Mouse (Mus musculus): ENCODE measurements around the gene Rpgrip1l. TPM values are rescaled to one million over a fixed set of nuclear protein-coding genes. Genes with fewer than 3 reads are reported as not detected.

The Rpgrip1l gene
- total RNA-seq (2014; fragmentation: Nextera tagmentation) (5.6 and 13.9 TPM in 2 replicates), total RNA-seq (2017) (6.6 and 10.7 TPM in 2 replicates), polyA plus RNA-seq (2012) (0.19 and 0.26 TPM in 2 replicates)

DNA sequence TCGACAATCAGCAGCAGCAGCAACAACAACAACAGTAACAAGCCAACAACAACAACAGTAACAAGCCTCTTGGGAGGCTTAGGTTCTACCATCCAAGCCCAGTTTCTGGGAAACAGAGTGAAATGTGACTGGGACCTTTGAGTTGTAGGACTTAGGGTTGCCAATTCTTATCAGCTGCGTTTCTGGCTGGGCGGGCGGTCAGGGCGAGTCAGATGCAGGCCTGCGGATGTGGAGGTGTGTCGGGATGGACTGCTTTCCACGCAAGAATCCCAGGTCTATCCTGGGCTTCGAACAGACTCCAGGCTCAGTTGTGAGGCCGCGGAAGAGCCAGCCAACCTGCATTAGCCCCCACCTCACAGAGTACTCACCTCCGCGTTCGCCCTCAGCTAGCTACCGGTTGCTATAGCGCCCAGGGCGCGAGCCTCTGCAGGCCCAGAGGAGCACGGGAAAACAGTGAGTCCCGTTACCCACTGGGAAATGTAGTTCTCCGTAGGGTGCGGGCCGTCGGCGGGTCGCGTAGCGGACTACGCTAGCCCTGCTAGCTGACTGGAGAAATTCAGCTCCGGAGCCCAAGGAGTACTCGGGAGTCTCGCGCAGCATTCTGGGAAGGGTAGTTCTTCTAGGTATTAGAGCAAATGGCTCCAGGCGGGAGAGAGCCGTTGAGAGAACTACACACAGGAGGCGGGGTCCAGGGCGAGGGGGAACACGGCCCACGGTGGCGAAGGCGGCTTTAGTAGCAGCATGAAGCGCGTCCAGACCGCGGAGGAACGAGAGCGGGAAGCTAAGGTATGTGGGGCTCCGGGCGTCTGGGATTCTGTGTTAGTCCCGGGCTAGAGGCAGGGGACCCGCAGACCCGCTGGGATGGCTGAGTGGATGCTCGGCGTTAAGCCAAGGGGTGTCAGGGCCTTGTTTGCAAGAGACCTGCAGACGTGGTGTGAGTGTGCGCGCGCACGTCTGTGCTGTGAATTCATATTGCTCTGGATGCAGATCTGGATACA lies at the start of gene Rpgrip1l, which contains the start of gene Fto:
Rpgrip1l (minus strand) TSS at position 428 of the 998 bp plus-strand sequence.
Fto (plus strand) TSS at position 691 of the 998 bp plus-strand sequence.
- H3K4me3 ChIP-seq (ENCODE audit: low read depth, low read length) = peak within 1 kb of the TSS; percentile 82
- DNase-seq (ENCODE audit: low spot score) (peak; percentile 71), ATAC-seq (ENCODE audit: extremely low read depth, insufficient number of reproducible peaks, low FRiP score, poor library complexity, severe bottlenecking) (peak; percentile 95)
- no peaks in the 10 kb centered on the region for H3K9me3 ChIP-seq (replicated peaks)
- H3K27me3 ChIP-seq (ENCODE audit: insufficient read depth, low read length) = no peaks in the 10 kb centered on the region
- TF ChIP-seq GATA2 (IDR thresholded peaks at IDR 0.05; ENCODE audit: borderline replicate concordance, low read depth, low read length) (no peak), CTCF (IDR thresholded peaks at IDR 0.05; ENCODE audit: low read depth, low read length) (peak; percentile 27; the same call in 1 of the 2 replicates)
- peaks cover 21% of the 10 kb centered on the region for H3K36me3 ChIP-seq (replicated peaks)
- H3K4me1 ChIP-seq (ENCODE audit: insufficient read depth, low read depth, low read length) = peaks cover 29% of the 10 kb centered on the region

DNA sequence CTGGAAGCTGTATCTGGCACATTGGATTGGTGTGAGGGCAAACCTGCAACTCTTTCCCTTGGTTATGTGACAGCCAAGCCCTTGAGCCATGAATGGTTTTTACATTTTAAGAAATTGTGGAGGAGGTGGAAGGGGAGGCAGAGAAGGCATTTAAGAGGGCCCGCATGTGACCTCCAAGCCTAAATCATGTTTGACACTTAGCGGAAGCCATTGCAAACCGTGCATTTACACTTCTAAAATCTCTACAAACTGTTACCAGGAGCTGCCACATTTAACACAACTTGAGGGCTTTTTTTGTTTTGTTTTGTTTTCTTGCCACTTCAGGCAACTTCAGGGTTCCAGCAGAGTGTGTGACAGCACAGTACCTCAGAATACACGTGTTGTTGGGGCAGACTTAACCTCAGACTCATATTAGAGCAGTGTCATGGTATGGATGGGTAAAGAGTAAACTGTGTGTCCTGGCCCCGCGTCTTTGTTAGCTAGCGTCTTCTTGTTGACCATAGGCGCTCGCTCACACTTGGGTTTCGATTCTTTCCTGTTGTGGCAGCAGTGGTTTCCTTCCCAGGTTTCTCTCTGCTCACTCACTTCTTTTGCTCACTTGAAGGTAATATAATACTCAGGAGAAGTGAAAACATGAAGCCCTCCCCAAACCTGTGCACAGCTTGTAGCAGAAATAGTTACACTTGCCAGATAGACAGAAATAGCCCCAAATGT lies 47.7 kb upstream of the Rpgrip1l start:
- peaks cover 36% of the 10 kb centered on the region for H3K36me3 ChIP-seq (replicated peaks)
- DNase-seq (ENCODE audit: low spot score) (no peak), ATAC-seq (ENCODE audit: extremely low read depth, insufficient number of reproducible peaks, low FRiP score, poor library complexity, severe bottlenecking) (no peak)
- no peak for TF ChIP-seq GATA1 (IDR thresholded peaks at IDR 0.05; ENCODE audit: borderline replicate concordance, low read length)
- TF ChIP-seq CTCF (IDR thresholded peaks at IDR 0.05; ENCODE audit: low read depth, low read length) = no peak
- TF ChIP-seq TAL1 (conservative IDR thresholded peaks at IDR 0.05; ENCODE audit: low read depth, low read length) = no peak
- TF ChIP-seq POLR2AphosphoS5 (IDR thresholded peaks at IDR 0.05; ENCODE audit: insufficient replicate concordance, low read depth, low read length) = no peak
- no peak for TF ChIP-seq GATA2 (IDR thresholded peaks at IDR 0.05; ENCODE audit: borderline replicate concordance, low read depth, low read length)
- H3K4me1 ChIP-seq (ENCODE audit: insufficient read depth, low read depth, low read length) = peaks cover 22% of the 10 kb centered on the region
- no peaks in the 10 kb centered on the region for H3K27me3 ChIP-seq (ENCODE audit: insufficient read depth, low read length)
- H3K4me3 ChIP-seq (ENCODE audit: low read depth, low read length) = no peak overlapping the region
- no peaks in the 10 kb centered on the region for H3K9me3 ChIP-seq (replicated peaks)

DNA sequence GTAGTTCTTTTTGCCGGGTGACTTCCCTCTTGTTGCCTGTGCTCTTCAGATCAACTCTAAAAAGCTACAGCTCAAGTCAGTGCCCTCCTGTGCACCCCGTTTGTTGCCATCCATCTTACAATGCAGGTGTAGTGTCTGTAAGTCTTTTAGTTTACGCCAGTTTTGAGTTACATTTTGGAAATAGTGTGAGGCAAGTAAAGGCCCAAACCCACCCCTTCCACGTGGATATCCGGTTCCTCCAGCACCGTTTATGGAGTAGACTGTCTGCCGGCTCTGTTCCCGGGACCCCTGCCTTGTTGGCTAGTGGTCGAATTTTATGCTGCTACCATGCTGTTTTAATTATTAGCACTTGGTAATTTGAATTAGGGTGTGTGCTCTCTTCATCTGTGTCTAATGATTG lies 46.4 kb upstream of the Rpgrip1l start:
- no peak for TF ChIP-seq GATA1 (IDR thresholded peaks at IDR 0.05; ENCODE audit: borderline replicate concordance, low read length)
- TF ChIP-seq CTCF (IDR thresholded peaks at IDR 0.05; ENCODE audit: low read depth, low read length) = no peak
- no peak for TF ChIP-seq TAL1 (conservative IDR thresholded peaks at IDR 0.05; ENCODE audit: low read depth, low read length)
- no peak for TF ChIP-seq POLR2AphosphoS5 (IDR thresholded peaks at IDR 0.05; ENCODE audit: insufficient replicate concordance, low read depth, low read length)
- no peak for TF ChIP-seq GATA2 (IDR thresholded peaks at IDR 0.05; ENCODE audit: borderline replicate concordance, low read depth, low read length)
- H3K27me3 ChIP-seq (ENCODE audit: insufficient read depth, low read length) = no peaks in the 10 kb centered on the region
- H3K9me3 ChIP-seq (replicated peaks) = no peaks in the 10 kb centered on the region
- H3K36me3 ChIP-seq (replicated peaks) = peaks cover 42% of the 10 kb centered on the region
- no peak for DNase-seq (ENCODE audit: low spot score)
- peaks cover 22% of the 10 kb centered on the region for H3K4me1 ChIP-seq (ENCODE audit: insufficient read depth, low read depth, low read length)
- H3K4me3 ChIP-seq (ENCODE audit: low read depth, low read length) = no peak overlapping the region
- ATAC-seq (ENCODE audit: extremely low read depth, insufficient number of reproducible peaks, low FRiP score, poor library complexity, severe bottlenecking) = peak; percentile 22; the same call in 1 of the 2 replicates

DNA sequence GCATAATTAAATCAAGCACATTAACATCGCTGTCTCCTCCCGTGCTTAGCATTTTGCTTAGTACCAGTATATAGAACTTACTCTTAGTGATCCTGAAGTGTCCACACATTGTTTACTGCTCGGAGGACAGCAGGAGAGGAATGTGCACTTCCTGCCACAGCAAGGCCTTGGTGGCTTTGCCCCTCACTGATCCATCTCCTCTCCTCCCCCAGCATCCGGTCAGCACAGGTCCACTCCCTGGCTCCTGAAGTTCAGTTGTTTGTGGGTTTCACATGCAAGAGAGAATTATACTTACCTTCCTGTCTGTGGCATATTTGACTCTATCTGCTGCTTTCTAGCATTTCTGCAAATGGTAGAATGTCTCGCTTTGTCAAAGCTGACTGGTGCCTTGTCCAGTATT lies 45.0 kb upstream of the Rpgrip1l start:
- ATAC-seq (ENCODE audit: extremely low read depth, insufficient number of reproducible peaks, low FRiP score, poor library complexity, severe bottlenecking) (no peak), DNase-seq (ENCODE audit: low spot score) (no peak)
- no peaks in the 10 kb centered on the region for H3K27me3 ChIP-seq (ENCODE audit: insufficient read depth, low read length)
- H3K4me3 ChIP-seq (ENCODE audit: low read depth, low read length) = no peak overlapping the region
- peaks cover 36% of the 10 kb centered on the region for H3K36me3 ChIP-seq (replicated peaks)
- no peaks in the 10 kb centered on the region for H3K9me3 ChIP-seq (replicated peaks)
- H3K4me1 ChIP-seq (ENCODE audit: insufficient read depth, low read depth, low read length) = peaks cover 29% of the 10 kb centered on the region
- TF ChIP-seq POLR2AphosphoS5 (IDR thresholded peaks at IDR 0.05; ENCODE audit: insufficient replicate concordance, low read depth, low read length) (no peak), GATA1 (IDR thresholded peaks at IDR 0.05; ENCODE audit: borderline replicate concordance, low read length) (no peak), GATA2 (IDR thresholded peaks at IDR 0.05; ENCODE audit: borderline replicate concordance, low read depth, low read length) (no peak)

DNA sequence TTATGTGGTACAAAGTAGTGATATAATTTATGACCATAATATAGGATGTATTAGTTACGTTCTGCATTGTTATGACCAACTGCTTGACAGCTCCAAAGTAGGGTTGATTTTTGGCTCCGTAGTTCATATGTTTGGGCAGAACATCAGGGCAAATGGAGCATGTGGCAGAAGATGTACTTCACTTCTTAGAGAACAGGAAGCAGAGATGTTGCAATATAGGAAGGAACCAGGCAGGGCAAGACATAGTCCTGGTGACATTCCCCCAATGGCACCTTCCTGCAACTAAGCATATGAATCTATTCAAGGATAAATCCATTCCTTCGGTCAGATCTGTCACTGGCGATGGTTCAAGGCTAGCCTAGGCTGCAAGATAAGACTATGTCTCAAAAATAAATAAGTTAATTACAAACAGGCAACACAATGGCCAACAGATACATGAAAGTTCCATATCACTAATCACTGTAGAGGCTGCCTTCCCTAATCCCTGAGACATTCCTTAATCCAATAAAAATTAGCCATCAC lies 44.5 kb upstream of the Rpgrip1l start:
- DNase-seq (ENCODE audit: low spot score) (no peak), ATAC-seq (ENCODE audit: extremely low read depth, insufficient number of reproducible peaks, low FRiP score, poor library complexity, severe bottlenecking) (no peak)
- Histone ChIP-seq H3K4me1 (ENCODE audit: insufficient read depth, low read depth, low read length) (peaks cover 31% of the 10 kb centered on the region), H3K36me3 (replicated peaks) (peaks cover 33% of the 10 kb centered on the region), H3K4me3 (ENCODE audit: low read depth, low read length) (no peak overlapping the region), H3K27me3 (ENCODE audit: insufficient read depth, low read length) (no peaks in the 10 kb centered on the region), H3K9me3 (replicated peaks) (no peaks in the 10 kb centered on the region)
- no peak for TF ChIP-seq TAL1 (conservative IDR thresholded peaks at IDR 0.05; ENCODE audit: low read depth, low read length)
- no peak for TF ChIP-seq GATA2 (IDR thresholded peaks at IDR 0.05; ENCODE audit: borderline replicate concordance, low read depth, low read length)
- no peak for TF ChIP-seq CTCF (IDR thresholded peaks at IDR 0.05; ENCODE audit: low read depth, low read length)
- no peak for TF ChIP-seq POLR2AphosphoS5 (IDR thresholded peaks at IDR 0.05; ENCODE audit: insufficient replicate concordance, low read depth, low read length)
- TF ChIP-seq GATA1 (IDR thresholded peaks at IDR 0.05; ENCODE audit: borderline replicate concordance, low read length) = no peak

All from G1E (cell line).